Mouse (Mus musculus) liver, adult 2 months (tissue): ENCODE results near the gene Fbxw2.

Source experiments
- CTCF ChIP-seq: fragments of 200-500 bp; IDR thresholded peaks from 2 replicates; pipeline ENCODE4 v1.5.1; 2011; ENCODE audit warnings: low read depth, low read length, control low read depth
- POLR2A ChIP-seq: fragments of 200-500 bp; IDR thresholded peaks from 2 replicates; pipeline ENCODE4 v1.6.1; 2011; ENCODE audit warnings: low read length, control low read depth; ENCODE audit not compliant: insufficient read depth; ENCODE audit errors: extremely low read depth

- TF ChIP-seq POLR2A (no peak), CTCF (no peak)
Measured at GRCm38 (mm10) chr2:34762872-34763271, 63.2 kb downstream of the Fbxw2 start.
